Mouse (Mus musculus) B cell, adult (primary cell): ENCODE results near the gene Gm1043. TPM values are rescaled to one million over a fixed set of nuclear protein-coding genes. Genes with fewer than 3 reads are reported as not detected.

Source experiments
- total RNA-seq: library from RNA; stranded (reverse); gene quantifications from 4 replicates; pipeline ENCODE4 v1.2.4, GENCODE M21; 2023; ENCODE audit not compliant: inconsistent age

Gene Gm1043
- 7.0 to 9.7 TPM (median 8.6 TPM) in 4 replicates for total RNA-seq

DNA sequence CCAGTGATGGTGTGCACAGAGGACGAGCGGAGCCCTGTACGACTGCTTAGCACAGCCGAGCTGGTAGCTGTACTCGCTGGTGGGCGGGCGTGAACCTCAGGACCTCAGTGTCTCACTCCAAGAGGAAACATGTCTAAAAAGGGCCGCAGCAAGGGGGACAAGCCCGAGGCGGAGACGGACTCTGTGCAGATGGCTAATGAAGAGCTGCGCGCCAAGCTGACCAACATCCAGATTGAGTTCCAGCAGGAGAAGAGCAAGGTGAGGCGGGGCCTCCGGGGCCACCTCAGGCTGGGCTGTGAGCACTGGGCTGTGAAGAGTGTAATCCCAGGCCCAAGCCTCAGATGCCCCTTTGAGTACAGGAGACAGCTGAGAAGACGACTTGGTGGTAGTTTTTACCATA, at the start of gene Gm1043:
Gene Gm1043 (plus strand): TSS at position 130 of the 400 bp plus-strand sequence.

DNA sequence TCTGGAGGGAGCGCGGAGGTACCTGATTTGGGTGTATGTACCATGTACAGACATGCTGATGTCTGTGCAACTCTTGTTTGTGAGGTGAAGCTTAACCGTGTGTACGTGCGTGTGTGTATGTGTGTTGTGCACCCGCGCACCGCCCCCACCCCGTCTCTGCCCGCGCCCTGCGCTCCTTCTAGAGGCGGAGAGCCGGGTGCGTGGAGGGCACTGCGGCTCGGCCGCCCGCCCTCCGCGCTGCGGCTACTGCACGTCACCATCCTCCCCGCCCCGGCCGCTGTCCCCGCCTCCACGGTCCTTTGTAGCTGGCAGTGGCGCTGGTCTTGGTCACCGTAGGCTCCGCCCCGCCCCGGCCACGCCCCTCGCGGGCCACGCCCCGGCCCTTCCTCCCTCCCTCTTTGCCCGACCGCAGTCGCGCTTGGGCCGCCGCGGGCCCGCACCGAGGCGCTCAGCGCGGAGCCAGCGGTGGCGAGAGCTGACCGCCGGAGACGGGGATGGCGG, 156.5 kb downstream of the Gm1043 start, which contains the start of gene Crmp1:
Gene Crmp1 (plus strand): TSS at position 290 of the 501 bp plus-strand sequence.

Other genes starting within 250 kb of the Gm1043 start
- not detected in 4 replicates for gene Ppp2r2c, start 216.9 kb upstream of the Gm1043 start, total RNA-seq
- gene Wfs1, start 96.2 kb upstream of the Gm1043 start, total RNA-seq, result 5.6 to 7.5 TPM (median 7.0 TPM) in 4 replicates
- 0.27 to 0.87 TPM in 2 of 4 replicates, not detected in the others for gene Crmp1, start 156.6 kb downstream of the Gm1043 start, total RNA-seq